Mouse (Mus musculus) embryo, embryonic 11 days (tissue): ENCODE results near the gene Ints7.
A peak's percentile ranks its signal among the peaks of the same experiment; 100 is the strongest.

Experiments
- DNase-seq: peaks from one replicate; pipeline ENCODE4 v3.0.0-alpha.2; 2015

Ints7 gene

DNA sequence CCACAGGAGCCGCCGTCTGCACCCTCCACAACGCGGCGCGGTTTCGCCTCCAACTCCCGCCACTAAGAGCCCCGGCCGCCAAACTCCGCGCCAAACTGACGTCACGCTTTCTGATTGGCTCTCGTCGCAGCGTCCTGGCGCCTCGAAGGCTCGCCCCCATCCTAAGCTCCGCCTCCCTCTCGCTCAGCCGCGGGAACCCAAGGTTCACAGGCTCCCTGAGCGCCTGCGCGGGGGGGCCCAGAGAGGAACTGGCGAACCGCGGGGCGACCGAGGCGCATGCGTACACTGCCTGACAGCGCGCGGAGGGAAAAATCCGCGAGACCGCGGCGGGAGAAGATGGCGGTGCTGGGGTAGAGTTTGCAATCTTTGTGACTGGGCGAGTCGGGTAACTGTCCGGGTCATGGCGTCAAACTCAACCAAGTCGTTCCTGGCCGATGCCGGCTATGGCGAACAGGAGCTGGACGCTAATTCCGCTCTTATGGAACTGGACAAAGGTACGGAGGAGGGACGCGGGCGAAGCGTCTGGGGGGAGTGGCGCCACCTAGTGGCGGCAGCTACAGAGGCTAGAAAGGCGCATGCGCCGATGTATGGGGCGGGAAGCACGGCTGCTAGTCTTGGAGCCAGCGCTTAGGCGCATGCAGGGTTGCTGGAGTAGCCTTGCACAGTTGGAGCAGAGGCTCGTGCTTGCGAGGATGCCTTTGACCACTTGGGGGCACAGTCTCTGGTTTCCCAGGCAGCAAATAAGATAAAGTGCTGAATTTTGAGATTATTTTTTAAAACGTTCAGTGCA is at the start of gene Ints7, which contains the start of gene Dtl:
Gene Ints7, plus strand, starts transcription at position 179 of the 790 bp plus-strand sequence.
Gene Dtl, minus strand, starts transcription at position 87 of the 790 bp plus-strand sequence.
- DNase-seq = peak; percentile 100

- DNase-seq = no peak
Measured at GRCm38 (mm10) chr1:191527089-191527488, 48.3 kb upstream of the Ints7 start.

GRCm38 (mm10) chr1:191527921-191528612 is 47.4 kb upstream of the Ints7 start:
- DNase-seq = no peak

DNA sequence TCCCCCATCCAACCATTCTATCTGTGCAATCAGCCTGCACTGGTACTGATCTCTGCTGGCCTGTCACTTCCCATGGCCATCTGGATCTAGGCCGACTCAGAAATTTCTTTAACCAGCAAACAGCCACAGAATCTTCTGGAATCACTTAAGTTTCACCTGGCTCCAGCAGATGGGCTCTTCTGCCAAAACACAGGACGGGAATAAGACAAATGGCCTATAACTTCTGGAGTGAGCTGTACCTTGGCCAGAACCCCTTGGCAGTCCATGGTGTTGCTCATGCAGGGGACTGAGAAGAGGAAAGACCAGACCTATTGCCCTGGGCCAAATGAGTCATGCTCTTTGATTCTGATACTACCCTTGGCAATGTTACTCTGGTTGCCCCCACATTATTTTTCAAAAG is 46.0 kb upstream of the Ints7 start:
- no peak for DNase-seq

- DNase-seq = no peak
Measured at GRCm38 (mm10) chr1:191531023-191531422, 44.4 kb upstream of the Ints7 start.

DNA sequence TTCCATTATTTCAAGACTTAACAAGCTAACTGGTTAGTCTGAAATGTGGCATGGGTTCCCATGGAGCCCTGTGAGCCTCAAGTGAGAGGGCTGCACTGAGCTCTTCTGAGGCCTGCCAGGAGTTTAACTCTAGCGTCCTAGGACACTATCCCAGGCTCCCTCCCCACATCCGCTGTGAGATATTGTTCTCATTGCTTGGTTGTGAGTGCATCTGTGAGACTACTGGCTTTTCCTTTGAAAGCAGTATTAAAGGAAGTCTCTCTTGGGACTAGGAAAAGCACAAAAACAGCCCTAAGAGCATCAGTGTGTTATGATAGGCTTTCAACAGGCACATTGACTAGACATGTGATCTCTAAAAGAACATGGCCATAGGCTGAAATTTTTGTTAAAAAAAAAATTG is 40.5 kb upstream of the Ints7 start:
- no peak for DNase-seq

DNA sequence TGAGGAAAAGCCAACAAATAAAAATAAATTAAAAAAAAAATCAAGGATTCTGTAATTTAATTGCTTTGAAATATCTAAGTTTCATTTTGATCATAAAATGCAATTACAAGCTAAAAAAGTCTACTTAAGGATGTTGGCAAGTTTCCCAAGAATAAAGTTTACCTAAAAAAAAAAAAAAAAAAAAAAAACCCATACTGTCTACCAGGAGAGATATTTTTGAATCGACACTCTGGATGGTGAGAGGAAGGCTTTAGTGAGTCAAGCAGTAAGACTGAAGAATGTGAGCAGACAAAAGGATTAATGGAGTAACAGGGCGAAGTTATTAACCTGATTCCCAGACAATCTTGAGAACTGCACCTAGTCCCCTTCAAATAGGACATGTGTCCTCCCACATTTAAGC is 35.1 kb upstream of the Ints7 start:
- no peak for DNase-seq

DNA sequence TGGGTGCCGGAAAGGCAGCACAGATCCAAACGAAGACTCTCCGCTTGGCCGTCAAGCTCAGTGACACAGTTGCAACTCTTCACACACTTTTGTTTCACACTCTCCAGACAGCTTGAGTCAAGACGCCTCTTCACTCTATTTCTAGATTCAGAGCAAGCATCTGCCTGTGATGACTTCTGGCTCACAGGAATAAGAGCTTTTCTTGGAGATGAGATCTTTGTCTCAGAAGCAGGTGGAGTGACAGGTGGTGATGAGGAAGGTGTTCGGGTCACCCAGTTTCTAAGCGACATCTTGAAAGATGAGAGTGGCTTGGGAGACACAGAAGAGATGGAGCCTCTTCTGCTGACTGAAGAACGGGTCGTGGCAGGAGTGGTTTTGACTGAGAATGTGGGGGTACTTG is 34.4 kb upstream of the Ints7 start:
- DNase-seq = no peak

DNA sequence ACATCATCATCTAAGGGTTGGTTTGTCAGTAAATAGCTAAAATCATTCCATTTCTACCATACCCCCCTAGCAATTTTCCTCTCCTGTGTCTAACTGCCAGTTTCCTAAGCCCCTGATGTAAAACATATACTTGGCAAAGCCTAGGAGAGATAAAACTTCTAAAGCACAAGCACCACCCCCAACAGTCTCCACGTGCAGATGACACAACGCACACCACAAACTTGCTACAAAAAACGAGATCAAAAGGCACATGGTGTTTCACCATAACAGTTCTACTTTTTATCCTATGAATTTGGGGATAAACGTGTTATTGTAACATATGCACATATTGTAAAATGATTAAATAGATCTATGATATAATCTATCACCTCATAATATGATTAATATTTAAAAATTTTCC is 33.8 kb upstream of the Ints7 start:
- no peak for DNase-seq

GRCm38 (mm10) chr1:191543747-191544146 is 31.7 kb upstream of the Ints7 start:
- no peak for DNase-seq

DNA sequence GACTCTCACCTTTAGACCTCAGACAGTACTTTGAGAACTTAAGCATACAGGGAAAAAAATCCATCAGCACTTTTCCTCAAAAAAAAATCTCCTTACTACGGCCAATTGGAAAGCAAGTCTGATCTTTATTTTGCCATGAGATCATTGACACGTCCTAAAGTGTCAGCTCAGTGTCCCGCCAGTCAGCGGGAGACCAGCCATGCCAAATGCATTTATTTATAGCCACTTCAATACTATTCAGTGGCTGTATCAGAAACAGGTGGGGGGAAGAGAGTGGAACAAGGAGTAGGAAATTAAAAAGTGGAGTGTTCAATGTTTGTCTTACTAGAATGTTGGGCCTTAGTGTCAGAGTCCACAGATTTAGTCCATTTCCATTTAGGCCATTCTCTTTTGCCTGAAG is 24.6 kb upstream of the Ints7 start:
- DNase-seq = no peak

GRCm38 (mm10) chr1:191557109-191557508 is 18.3 kb upstream of the Ints7 start:
- DNase-seq = no peak

DNA sequence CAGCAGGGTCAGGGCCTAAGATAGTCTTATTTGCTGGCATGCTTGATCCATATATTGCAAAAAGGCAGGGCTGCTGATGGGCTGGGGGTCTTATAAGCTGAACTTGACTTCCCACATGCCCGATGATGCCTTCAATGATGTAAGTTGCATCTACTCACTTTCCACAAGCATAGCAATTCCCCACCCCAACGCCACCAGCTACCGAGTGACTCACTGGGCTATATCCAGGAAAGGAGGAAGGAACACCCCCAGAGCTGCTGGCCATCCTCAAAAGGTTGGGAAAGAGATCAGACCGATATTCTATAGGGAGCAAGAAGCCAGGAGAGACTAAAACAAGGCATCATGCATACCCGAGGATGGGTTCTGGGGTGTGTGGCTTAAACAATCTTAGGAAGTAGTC is 15.7 kb upstream of the Ints7 start:
- DNase-seq = no peak

DNA sequence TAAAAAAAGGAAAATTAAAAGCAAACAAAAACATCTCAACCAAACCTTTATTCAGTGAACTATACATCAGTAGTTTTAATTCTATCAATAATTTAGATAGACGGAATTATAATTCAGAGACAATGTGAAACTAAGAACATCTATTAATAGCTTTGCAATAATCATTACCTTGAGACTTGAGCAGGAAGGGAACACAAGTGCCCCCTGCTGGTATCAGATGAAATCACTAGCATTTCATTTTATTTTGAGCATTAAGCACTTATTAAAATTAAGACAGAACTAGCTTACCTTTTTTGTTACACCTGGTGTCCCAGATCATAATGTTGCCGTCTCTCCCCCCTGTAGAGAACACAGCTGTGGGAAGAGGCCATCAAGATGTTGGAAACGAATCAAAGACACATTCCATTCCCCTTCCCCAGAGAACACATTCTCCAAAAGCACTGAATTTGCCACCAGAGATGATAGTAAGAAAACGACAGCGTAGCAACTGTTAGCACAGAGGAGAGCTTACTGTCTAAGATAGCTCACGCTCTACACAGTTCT is 12.5 kb upstream of the Ints7 start:
- peak; percentile 39 for DNase-seq

GRCm38 (mm10) chr1:191567859-191568258 is 7.6 kb upstream of the Ints7 start:
- DNase-seq = peak; percentile 20

DNA sequence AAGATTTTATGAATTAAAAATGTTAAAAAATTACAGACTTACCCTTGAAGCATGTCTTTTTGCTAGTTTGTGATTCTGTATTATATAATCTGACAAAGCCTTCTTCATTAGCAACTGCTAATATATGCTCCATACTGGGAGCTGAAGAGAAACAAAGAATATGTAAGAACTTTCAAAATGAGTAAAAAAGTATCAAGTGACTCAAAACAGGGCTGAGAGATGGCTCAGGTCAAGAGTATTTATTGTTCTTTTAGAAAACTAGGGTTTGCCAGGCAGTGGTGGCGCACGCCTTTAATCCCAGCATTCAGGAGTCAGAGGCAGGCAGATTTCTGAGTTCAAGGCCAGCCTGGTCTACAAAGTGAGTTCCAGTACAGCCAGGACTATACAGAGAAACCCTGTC is 5.8 kb upstream of the Ints7 start:
- DNase-seq = no peak

GRCm38 (mm10) chr1:191570415-191570814 is 5.0 kb upstream of the Ints7 start:
- DNase-seq = no peak

GRCm38 (mm10) chr1:191573906-191574639 is 1.4 kb upstream of the Ints7 start:
- DNase-seq = peak; percentile 41

GRCm38 (mm10) chr1:191574871-191575457 is 472 bp upstream of the Ints7 start:
- DNase-seq = peak; percentile 90

- DNase-seq = no peak
Measured at GRCm38 (mm10) chr1:191579524-191579923, 4.1 kb downstream of the Ints7 start.

DNA sequence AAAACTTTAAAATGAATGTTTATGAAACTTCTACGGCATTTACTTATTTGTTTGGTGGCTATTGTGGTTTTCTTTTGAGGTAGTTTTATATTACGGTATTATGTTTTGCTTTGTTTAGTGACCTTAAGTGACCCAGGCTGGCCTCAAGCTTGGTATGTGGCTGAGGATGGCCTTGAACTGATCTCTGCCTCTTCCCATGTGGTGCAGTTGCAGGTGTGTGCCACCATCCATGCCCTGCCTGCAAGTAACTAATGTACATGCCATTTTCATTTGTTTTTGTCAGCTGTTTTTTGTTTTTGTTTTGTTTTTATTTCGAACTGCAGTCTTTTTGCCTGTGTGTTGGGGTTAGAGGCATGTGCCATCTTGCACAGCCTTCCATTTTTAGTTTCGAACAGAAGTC is 6.2 kb downstream of the Ints7 start:
- DNase-seq = no peak

DNA sequence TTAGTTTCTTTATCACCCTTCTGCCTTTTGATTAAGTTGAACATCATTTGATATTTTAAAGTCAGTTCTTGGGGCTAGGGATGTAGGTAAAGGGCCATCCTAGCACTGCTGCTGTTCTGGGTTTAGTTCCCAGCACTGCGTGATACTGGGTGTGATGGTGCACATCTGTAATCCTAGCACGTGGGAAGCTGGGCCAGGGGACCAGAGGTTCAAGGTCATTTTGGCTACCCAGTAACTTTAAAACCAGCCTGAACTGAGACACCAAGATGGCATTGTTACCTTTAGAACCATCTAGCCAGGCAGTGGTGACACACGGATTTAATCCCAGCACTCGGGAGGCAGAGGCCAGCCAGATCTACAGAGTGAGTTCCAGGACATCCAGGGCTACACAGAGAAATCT is 8.4 kb downstream of the Ints7 start:
- no peak for DNase-seq

GRCm38 (mm10) chr1:191584483-191584882 is 9.0 kb downstream of the Ints7 start:
- DNase-seq = no peak
